Mouse (Mus musculus) lung, embryonic 14.5 days (tissue): ENCODE measurements around the gene Fxr1. TPM values are rescaled to one million over a fixed set of nuclear protein-coding genes. Genes with fewer than 3 reads are reported as not detected.
"Not testable (repeated sequence)": the region's sequence is repeated elsewhere in the genome, so short reads cannot be mapped to it uniquely, and the experiment has no call there.

ENCODE experiments used
- ATAC-seq: fragments of 200-750 bp; cut with Nextera tagmentation; 2 replicates; pipeline ENCODE4 v1.8.0; 2017; ENCODE audit warnings: mild to moderate bottlenecking, moderate TSS enrichment, moderate library complexity; ENCODE audit not compliant: insufficient read depth
- DNase-seq: peaks from one replicate; pipeline ENCODE4 v3.0.0-alpha.2; 2015
- H3K27ac ChIP-seq: fragments of 300-500 bp; sonication (generic); 2 replicates; pipeline ENCODE4 v1.5.1; 2014; ENCODE audit warnings: low read depth, mild to moderate bottlenecking, moderate library complexity
- H3K27me3 ChIP-seq: fragments of 300-500 bp; sonication (generic); 2 replicates; pipeline ENCODE4 v1.6.1; 2014; ENCODE audit warnings: low read length, control low read depth; ENCODE audit not compliant: insufficient read depth
- H3K36me3 ChIP-seq: fragments of 300-500 bp; sonication (generic); 2 replicates; pipeline ENCODE4 v1.6.1; 2014; ENCODE audit warnings: control low read depth; ENCODE audit not compliant: insufficient read depth
- H3K4me1 ChIP-seq: fragments of 300-500 bp; sonication (generic); 2 replicates; pipeline ENCODE4 v1.6.1; 2014; ENCODE audit warnings: antibody characterized with exemption, control low read depth; ENCODE audit not compliant: insufficient read depth
- H3K4me2 ChIP-seq: fragments of 300-500 bp; sonication (generic); 2 replicates; pipeline ENCODE4 v1.6.1; 2014; ENCODE audit warnings: mild to moderate bottlenecking
- H3K4me3 ChIP-seq: fragments of 300-500 bp; sonication (generic); 2 replicates; pipeline ENCODE4 v1.5.1; 2014; ENCODE audit warnings: low read depth, low read length
- H3K9ac ChIP-seq: fragments of 300-500 bp; sonication (generic); 2 replicates; pipeline ENCODE4 v1.6.1; 2014
- H3K9me3 ChIP-seq: fragments of 300-500 bp; sonication (generic); 2 replicates; pipeline ENCODE4 v1.6.1; 2016; ENCODE audit warnings: low read depth, low read length, control low read depth
- CTCF ChIP-seq: IDR thresholded peaks from 2 replicates; pipeline ENCODE4 v1.5.1; 2016; ENCODE audit warnings: antibody characterized with exemption, low read depth
- WGBS: fragments of 180-500 bp; shearing (Covaris S2); extraction: QIAGEN DNeasy Blood & Tissue Kit; methylation state at CpG from one replicate; pipeline ENCODE4 v1.1.7; 2014; 5-methylcytosine and 5-hydroxymethylcytosine counted together
- polyA plus RNA-seq: library from polyadenylated mRNA; unstranded; fragments of >200 nt; fragmentation: Nextera tagmentation; extraction: Ambion mirVana; gene quantifications from 2 replicates; pipeline ENCODE4 v1.2.1, GENCODE M21; 2014

Gene Fxr1
- polyA plus RNA-seq, 1 experiment from 2014 or later = 54.3 TPM

DNA sequence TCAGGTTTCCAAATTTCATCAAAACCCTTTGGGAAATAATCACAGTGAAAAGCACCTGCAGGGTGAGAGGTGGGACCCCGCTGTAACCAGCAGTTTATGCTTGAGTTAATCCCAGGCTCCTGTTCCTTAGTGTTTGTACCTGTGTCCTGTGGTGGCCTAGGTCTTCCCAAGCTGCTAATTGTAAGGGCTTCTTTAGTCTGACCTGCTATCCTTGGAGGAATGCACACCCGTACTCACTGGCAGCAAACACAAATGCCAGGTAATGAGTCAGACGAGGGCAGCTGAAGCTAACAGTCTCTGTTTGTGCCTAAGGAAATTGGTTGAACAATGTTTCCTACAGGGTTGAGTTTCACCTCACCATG lies 25.6 kb upstream of the Fxr1 start:
- no peak overlapping the region for H3K27ac ChIP-seq
- no peak overlapping the region for H3K9ac ChIP-seq
- no peak overlapping the region for H3K4me3 ChIP-seq
- H3K9me3 ChIP-seq = no peaks in the 10 kb centered on the region
- H3K4me1 ChIP-seq = no peaks in the 10 kb centered on the region
- DNase-seq (no peak), ATAC-seq (no peak)
- WGBS = 72% methylated on average over 3 of the region's 3 CpGs
- no peak overlapping the region for H3K4me2 ChIP-seq
- no peaks in the 10 kb centered on the region for H3K27me3 ChIP-seq
- no peak for TF ChIP-seq CTCF
- H3K36me3 ChIP-seq = no peaks in the 10 kb centered on the region

DNA sequence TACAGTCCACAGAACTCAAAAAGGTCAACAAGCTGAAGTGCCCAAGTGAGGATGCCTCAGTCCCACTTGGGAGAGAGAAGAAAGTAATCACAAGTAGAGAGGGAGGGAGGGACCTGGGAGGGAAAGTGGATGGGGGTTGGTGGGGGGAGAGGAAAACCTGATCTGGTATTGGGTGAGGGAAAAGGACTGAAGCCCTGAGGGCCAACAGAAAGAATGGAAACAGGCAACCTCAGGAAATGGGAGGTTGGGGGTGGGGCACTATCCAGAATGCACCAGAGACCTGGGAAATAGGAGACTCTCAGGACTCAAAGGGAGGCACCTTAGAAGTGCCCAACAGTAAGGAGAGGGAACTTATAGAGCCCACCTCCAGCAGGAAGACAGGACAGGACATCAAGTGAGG lies 18.1 kb upstream of the Fxr1 start:
- not testable (repeated sequence) for ATAC-seq, H3K27ac ChIP-seq, H3K4me2 ChIP-seq, H3K36me3 ChIP-seq, H3K9me3 ChIP-seq, H3K4me1 ChIP-seq, H3K9ac ChIP-seq, DNase-seq, H3K4me3 ChIP-seq, H3K27me3 ChIP-seq

DNA sequence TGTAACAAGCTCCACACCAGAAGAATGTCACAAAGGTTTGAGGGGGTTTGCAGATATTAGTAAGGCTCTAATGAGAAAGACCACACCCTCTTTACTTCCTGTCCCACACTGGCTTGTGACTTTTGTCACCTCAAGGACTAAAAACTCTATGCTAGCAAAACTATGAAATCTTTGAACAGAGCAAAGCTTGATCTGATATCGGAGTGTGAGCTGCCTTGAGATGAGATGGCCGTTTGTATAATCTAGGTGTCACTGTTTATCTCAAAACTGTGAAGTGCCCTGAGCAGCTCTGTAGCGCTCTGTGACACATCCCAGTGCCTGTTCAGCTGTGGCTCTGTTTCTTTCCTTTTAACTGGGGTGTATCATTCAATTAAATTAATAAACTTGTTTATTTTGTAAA lies 15.9 kb upstream of the Fxr1 start:
- Histone ChIP-seq H3K4me1 (no peaks in the 10 kb centered on the region), H3K9me3 (no peaks in the 10 kb centered on the region), H3K27me3 (no peaks in the 10 kb centered on the region), H3K9ac (no peak overlapping the region), H3K4me2 (no peak overlapping the region), H3K36me3 (no peaks in the 10 kb centered on the region), H3K4me3 (no peak overlapping the region), H3K27ac (no peak overlapping the region)
- WGBS = 45% methylated on average over 3 of the region's 3 CpGs
- ATAC-seq (no peak), DNase-seq (no peak)
- no peak for TF ChIP-seq CTCF

DNA sequence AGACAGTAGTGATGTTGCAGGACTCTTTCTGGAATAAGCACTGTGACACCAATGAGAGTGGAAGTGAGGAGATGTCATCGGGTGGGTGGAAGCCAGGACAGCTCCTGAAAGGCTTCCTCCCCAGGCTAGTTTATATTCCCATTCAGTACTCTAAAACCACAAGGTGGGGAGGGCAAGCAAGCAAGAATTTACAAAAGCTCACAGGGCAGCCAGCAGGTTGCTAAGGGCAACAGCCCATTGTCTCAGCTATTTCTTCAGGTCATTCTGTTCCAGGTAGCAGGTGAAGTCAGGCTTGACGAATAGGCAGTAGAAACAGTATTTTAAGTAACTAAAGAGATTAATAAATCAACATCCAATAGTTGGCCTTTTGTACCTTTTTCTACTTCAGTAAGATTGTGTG lies 13.4 kb upstream of the Fxr1 start:
- Histone ChIP-seq H3K9me3 (no peaks in the 10 kb centered on the region), H3K36me3 (no peaks in the 10 kb centered on the region), H3K9ac (no peak overlapping the region), H3K27ac (no peak overlapping the region), H3K4me3 (no peak overlapping the region), H3K4me1 (no peaks in the 10 kb centered on the region), H3K27me3 (no peaks in the 10 kb centered on the region), H3K4me2 (no peak overlapping the region)
- TF ChIP-seq CTCF = no peak
- DNase-seq (no peak), ATAC-seq (no peak)
- 57% methylated on average over 2 of the region's 2 CpGs for whole genome bisulfite sequencing

DNA sequence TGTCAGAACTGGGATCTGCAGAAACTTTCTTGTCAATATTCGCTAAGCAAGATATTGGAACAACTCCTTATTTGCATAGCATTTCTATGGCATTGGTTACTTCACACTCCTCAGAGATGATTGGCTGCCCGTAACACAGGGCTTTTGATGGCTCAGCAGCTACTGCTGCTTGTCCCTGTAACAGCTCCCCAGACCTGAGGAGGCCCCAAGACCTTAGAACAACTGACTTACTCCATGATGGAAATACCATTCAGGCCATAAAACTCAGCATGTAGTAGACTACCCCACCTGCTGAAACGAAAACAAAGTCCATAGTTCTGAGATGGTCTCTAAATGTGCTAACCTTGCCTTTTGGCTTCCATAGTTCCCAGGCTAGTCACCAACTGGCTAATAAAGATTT lies 12.9 kb upstream of the Fxr1 start:
- no peak for DNase-seq
- Histone ChIP-seq H3K9ac (no peak overlapping the region), H3K27me3 (no peaks in the 10 kb centered on the region), H3K9me3 (no peaks in the 10 kb centered on the region), H3K4me2 (no peak overlapping the region), H3K4me3 (no peak overlapping the region), H3K4me1 (no peaks in the 10 kb centered on the region), H3K27ac (no peak overlapping the region), H3K36me3 (no peaks in the 10 kb centered on the region)
- 62% methylated on average over 3 of the region's 3 CpGs for WGBS
- no peak for ATAC-seq
- no peak for TF ChIP-seq CTCF

DNA sequence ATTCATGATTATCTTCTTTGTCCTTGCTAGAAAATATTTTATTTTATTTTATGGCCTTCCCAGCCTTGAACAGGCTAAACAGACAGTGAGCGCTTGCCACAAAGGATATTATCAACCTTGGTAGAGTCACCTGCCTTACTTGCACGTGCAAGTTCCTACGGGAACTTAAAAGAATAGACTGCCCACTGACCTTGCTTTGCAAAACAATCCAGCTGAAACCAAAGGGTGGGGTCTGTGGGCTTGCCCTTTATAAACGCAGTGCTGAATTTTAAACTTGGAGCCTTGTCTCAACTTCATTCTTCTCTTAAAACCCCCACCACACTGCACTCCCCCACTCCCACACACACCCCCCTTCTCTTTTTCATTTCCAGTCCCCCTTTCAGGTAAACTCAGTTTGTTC lies 12.1 kb upstream of the Fxr1 start:
- no peak overlapping the region for H3K9ac ChIP-seq
- WGBS = 64% methylated on average over 4 of the region's 4 CpGs
- no peak overlapping the region for H3K4me2 ChIP-seq
- DNase-seq (no peak), ATAC-seq (no peak)
- H3K27me3 ChIP-seq = no peaks in the 10 kb centered on the region
- no peak overlapping the region for H3K4me3 ChIP-seq
- H3K27ac ChIP-seq = no peak overlapping the region
- no peaks in the 10 kb centered on the region for H3K4me1 ChIP-seq
- H3K9me3 ChIP-seq = no peaks in the 10 kb centered on the region
- H3K36me3 ChIP-seq = no peaks in the 10 kb centered on the region
- TF ChIP-seq CTCF = no peak

DNA sequence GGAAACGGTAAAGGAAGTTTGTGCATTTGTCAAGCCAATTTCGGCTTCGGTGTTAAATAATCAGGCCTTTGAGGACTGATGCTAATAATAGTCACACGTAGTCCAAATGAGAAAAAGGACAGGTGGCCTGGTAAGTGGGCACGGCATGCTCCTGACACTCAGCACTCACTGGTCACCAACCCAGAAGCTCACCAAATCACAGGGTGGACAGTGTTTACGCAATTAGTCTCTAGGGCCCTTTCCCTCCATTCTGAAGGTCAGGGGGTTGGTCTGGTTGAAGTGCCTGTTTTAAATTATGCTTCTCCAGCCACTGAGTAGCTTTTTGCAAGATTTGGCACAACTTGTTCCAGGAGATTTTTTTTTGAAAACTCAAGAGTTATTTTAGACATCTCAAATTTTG lies 11.6 kb upstream of the Fxr1 start:
- H3K9ac ChIP-seq = no peak overlapping the region
- H3K36me3 ChIP-seq = no peaks in the 10 kb centered on the region
- no peak overlapping the region for H3K4me3 ChIP-seq
- H3K9me3 ChIP-seq = no peaks in the 10 kb centered on the region
- TF ChIP-seq CTCF = no peak
- ATAC-seq (no peak), DNase-seq (no peak)
- 59% methylated on average over 6 of the region's 6 CpGs for WGBS
- H3K27me3 ChIP-seq = no peaks in the 10 kb centered on the region
- H3K27ac ChIP-seq = no peak overlapping the region
- no peaks in the 10 kb centered on the region for H3K4me1 ChIP-seq
- no peak overlapping the region for H3K4me2 ChIP-seq
